Mouse (Mus musculus): ENCODE measurements around the gene Krtap29-1. TPM values are rescaled to one million over a fixed set of nuclear protein-coding genes. Genes with fewer than 3 reads are reported as not detected.

Gene Krtap29-1
- not detected for total RNA-seq (2021)
- long read RNA-seq, experiment 1 = 0 reads
- long read RNA-seq, experiment 2 = 0 reads

DNA sequence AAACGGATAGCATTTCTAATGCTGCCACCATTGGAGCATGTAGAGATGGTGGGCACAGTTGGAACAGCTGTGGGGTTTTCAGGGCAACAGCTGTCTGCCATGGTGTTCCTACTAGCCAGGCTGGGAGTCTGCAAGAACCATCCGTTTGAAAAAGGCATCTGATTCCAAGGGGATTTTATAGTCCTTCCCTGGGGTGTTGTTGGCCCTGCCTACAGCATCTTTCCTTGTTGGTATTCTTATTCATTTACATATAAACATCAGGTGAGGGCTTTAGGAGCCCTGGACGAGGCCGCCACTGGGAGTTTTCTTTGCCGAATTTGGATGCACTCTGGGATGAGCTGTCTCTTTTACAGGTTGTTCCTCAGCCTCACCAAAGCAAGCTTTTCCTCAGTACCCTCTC is at the start of gene Krtap29-1:
Krtap29-1 (minus strand) TSS at position 101 of the 400 bp plus-strand sequence.
- no peak for DNase-seq (ENCODE audit: low spot score)

DNA sequence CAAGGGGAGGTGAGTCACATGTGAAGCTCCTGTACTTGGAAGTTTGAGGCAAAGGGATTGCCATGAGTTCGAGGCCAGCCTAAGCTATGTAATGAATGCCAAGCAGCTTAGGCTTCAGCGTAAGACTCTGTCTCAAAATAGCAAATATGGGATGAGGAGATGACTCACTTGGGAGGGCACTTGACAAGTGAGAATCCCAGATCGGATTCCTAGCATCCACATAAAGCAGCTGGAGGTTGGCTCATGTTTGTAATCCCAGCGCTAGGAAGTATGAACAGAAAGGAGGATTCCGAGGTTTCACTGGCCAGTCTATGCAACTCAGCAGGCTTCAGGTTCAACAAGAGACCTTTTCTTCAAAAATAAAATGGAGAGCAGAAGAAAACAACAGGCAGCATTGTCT is 42.6 kb upstream of the Krtap29-1 start:
- no peak for DNase-seq (ENCODE audit: low spot score)

- DNase-seq (ENCODE audit: low spot score) = no peak
These were observed 40.6 kb upstream of the Krtap29-1 start for GRCm38 (mm10) chr11:100019466-100019865.

DNA sequence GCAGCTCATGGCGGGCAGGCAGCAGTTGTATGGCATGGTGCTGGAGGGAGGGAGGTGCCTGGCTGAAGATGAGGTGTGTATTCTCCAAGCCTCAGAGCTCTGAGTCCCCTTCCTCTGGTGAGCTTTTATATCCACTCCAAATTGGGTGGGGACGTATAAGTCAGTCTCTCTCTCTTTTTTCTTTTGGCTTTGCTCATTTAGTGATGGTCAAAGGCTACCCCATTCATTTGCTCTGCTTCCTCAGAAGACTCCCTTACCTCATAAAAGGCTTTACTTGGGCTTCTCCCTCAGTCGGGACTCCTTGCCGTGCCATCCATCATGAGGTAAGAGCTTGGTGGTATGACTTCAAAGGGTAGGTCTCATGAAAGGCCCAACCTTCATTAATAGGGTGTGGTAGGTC is 37.3 kb upstream of the Krtap29-1 start, which contains the start of gene Krt33a:
Krt33a (minus strand) TSS at position 101 of the 400 bp plus-strand sequence.
- no peak for DNase-seq (ENCODE audit: low spot score)

DNA sequence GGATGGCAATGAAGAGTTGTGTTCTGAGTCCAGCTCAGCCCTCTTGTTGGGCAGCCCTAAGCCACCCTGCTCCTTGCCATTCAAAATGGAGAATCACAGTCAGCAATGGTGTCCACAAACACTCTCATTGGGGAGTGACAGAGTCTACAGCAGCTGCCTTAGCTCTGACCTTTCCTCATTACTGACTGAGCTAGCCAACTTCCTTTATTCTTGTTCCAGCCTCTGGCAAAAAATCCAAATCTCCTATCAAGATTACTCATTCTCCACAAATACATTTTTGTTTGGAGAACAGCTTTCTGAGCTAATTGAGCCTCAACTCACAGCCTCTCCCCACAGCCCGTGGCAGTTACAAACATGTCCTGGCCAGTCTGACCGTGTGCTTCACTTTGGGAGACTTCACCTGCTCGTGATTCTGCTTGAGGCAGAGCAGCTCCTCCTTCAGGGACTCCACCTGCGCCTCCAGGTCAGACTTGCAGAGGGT is 34.9 kb upstream of the Krtap29-1 start:
- no peak for DNase-seq (ENCODE audit: low spot score)

DNA sequence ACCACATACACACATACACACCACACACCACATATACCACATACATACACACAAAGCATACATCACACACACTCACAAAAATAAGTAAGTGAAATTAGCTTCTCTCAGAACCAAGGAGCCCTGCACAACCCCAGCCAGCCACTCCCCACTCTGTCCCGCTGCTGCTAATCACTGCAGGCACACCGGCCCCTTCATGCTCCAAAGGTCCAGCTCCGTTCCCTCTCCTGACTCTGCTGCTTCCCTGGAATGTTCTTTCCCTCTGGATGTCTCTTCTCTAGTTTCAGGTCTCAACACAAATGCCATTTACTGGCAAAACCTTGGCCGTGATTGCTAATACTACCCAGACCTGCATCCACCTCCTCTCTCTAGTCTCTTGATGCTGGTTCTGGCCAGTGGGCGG is 31.8 kb upstream of the Krtap29-1 start:
- no peak for DNase-seq (ENCODE audit: low spot score)

DNA sequence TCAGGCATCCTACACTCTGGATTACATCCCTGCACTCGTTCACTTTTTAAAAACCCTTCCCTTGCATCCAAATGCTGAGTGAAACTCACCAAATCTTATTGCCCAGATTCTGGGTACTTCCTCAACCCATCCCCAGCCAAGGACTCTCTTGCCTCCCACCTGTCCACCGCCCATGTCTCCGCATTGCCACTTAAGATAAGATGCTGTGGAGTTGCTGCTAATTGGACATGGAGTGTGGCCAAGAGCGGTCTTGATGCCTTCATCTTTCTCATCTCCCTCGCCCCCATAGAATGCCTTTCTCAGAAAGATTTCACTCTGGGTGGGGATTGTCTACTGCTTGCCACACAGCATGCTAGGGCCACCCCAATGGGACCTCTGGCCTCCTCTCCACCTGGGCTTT is 29.5 kb upstream of the Krtap29-1 start:
- no peak for DNase-seq (ENCODE audit: low spot score)

GRCm38 (mm10) chr11:100006624-100007023 is 27.8 kb upstream of the Krtap29-1 start:
- no peak for DNase-seq (ENCODE audit: low spot score)

GRCm38 (mm10) chr11:100005905-100006304 is 27.1 kb upstream of the Krtap29-1 start:
- DNase-seq (ENCODE audit: low spot score) = no peak

DNA sequence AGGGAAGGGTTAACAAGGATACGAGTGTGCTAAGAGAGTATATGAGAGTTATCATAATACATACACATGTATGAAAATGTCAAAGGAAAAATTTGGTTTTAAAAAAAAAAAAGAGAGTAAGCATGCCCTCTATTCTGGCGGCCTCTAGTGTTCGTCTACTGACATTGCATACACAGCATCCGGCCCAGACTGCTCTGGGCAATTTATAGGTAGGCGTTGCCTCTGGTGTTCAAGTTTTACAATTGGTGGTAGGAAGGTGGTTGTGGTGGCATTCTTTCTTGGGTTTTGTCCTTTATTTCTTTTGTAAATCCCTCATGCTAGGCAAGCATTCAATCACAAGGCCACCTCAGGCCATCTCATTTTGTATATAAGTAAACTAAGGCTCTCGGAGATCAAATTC is 26.0 kb upstream of the Krtap29-1 start:
- peak; percentile 19 for DNase-seq (ENCODE audit: low spot score)

- no peak for DNase-seq (ENCODE audit: low spot score)
These were observed 20.2 kb upstream of the Krtap29-1 start for GRCm38 (mm10) chr11:99999091-99999490.

GRCm38 (mm10) chr11:99994384-99994661 is 15.5 kb upstream of the Krtap29-1 start:
- DNase-seq (ENCODE audit: low spot score) = no peak

GRCm38 (mm10) chr11:99993620-99994383 is 14.9 kb upstream of the Krtap29-1 start, which contains the start of gene Krtap17-1:
Gene Krtap17-1, minus strand, starts transcription at chr11:99993994.
- DNase-seq (ENCODE audit: low spot score) = no peak

- DNase-seq (ENCODE audit: low spot score) = no peak
These were observed 11.7 kb upstream of the Krtap29-1 start for GRCm38 (mm10) chr11:99990571-99990970.

GRCm38 (mm10) chr11:99989881-99990405 is 11.1 kb upstream of the Krtap29-1 start:
- DNase-seq (ENCODE audit: low spot score) = no peak

DNA sequence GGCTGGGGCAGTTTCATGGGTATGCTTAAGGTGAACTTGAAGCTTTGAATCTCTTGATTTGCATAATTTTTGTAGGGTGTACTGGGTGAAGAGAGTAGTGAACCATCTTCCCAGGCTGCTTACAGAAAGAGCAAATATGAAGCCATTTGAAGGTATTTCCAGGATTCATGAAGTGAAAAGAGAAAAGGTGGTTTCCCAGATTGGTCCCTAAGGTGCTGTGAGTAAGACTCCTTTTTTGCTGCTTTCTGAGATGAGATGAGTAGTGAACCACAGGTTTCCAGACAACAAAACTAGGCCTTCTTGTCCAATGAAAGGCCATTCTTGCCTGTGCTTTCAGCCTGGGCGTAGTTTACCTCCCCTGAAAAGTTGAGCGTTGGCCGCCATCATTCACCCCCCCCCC is 9.7 kb upstream of the Krtap29-1 start:
- no peak for DNase-seq (ENCODE audit: low spot score)

GRCm38 (mm10) chr11:99986180-99986647 is 7.4 kb upstream of the Krtap29-1 start, which contains the start of gene Krtap16-1:
Gene Krtap16-1, minus strand, starts transcription at chr11:99986597.
- DNase-seq (ENCODE audit: low spot score) = no peak

DNA sequence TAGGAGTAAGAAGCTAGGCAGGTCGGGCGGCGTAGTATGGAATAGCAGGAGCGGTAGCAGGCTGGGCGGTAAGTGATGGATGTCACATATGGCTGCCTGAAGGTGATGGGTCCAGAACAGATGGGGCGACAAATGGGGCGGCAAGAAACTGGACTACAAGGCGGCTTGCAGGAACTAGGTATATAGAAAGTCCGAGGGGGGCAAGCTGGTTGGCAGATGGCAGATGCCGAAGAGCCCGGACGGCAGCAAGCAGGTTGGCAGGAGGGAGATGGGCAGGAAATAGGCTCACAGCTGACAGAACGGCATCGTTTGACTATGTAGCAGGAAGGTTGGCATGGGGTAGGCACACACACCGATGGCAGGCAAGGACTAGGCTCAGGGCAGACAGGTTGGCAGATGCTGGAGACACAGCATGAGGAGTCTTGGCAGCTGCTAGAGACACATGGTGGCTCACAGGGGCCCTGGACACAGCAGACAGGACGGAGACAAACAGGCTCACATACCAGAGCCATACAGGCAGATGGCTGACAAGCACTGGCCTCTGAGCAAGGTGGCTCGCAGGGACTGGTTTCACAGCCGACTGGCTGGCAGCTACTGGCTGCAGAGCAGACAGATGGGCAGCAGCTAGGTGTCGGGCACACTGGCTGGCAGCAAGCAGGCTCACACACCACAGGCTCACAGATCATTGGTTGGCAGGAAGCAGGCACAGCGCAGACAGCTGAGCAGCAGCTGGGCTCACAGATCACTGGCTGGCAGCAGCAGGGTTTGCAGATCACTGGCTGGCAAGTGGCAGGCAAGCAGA is 6.6 kb upstream of the Krtap29-1 start:
- DNase-seq (ENCODE audit: low spot score) = peak; percentile 7

DNA sequence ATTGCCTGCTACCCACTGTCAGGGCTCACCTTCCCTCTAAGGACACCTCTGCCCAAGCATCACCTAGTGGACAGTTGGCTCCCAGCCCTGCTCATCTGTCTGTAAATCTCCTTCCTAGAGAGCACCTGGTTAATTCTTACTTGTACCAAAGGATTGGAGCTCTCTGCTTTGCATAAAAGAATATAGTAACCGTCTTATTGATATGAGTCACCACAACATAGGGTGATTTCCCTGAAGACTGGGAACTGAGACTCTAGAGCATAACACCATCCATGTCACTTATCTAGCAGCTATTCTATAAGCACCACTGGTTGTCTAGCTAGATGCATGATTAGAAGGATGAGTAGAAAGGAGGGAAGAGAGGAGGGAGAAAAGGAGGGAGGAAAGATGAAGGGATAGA is 4.6 kb upstream of the Krtap29-1 start:
- no peak for DNase-seq (ENCODE audit: low spot score)

DNA sequence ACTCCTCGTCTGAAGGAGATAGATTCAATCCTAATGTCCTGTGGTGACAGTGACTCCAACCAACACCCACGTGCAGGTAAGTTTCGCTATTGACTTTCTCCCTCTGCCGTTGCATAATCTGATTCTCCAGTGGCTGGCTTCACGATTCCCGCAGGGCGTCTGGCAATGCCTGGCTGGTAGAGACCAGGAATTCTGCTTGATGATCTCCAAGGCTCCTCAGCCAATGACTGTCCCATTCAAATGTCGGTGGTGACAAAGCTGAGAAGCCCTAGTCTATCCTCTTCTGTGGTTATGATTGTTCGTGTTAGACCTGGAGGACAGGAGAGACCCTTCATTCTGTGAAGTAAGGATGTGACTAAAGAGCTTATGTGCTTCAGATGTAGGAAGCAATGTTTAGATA is 3.9 kb upstream of the Krtap29-1 start:
- DNase-seq (ENCODE audit: low spot score) = no peak

DNA sequence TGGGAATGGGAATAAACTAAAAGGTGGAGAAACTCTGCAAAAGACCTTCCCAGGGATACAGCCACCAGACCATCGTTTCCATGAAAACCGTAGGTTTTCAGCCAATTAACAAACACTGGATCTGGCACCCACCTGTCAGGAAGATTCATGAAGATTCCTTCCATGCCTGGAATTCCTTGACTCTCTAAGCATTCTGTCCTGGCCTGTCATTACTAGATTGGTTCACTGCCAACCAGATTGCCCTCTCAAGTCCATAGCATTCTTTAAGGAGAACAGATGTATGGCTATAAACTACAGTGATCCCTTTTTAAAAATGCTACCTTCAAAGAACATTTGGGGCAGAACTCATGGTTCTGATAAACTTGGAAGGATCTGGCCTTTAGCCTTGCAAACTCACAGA is 12.9 kb downstream of the Krtap29-1 start:
- no peak for DNase-seq (ENCODE audit: low spot score)

GRCm38 (mm10) chr11:99964213-99964612 is 14.6 kb downstream of the Krtap29-1 start:
- DNase-seq (ENCODE audit: low spot score) = no peak

Data from gastrocnemius, adult 18-20 months (tissue).